Mouse (Mus musculus): ENCODE data around the gene Sh3rf3. TPM values are rescaled to one million over a fixed set of nuclear protein-coding genes. Genes with fewer than 3 reads are reported as not detected.

Gene Sh3rf3
- polyA plus RNA-seq, 1 experiment = 1.5 TPM

GRCm38 (mm10) chr10:59112755-59113154 is 299.6 kb downstream of the Sh3rf3 start:
- DNase-seq (ENCODE audit: low read depth in 1 of 2, low spot score in 2 of 2) = no peak

GRCm38 (mm10) chr10:59113386-59113785 is 300.2 kb downstream of the Sh3rf3 start:
- TF ChIP-seq POLR2A (IDR thresholded peaks at IDR 0.05; ENCODE audit: low read depth, low read length) (no peak), CTCF (IDR thresholded peaks at IDR 0.05; ENCODE audit: extremely low read depth, insufficient read depth, insufficient read length, insufficient replicate concordance) (no peak)
- no peaks in the 10 kb centered on the region for H3K4me1 ChIP-seq (ENCODE audit: control insufficient read depth, insufficient read depth, insufficient read length)
- no peak for DNase-seq (ENCODE audit: low read depth in 1 of 2, low spot score in 2 of 2)
- no peak overlapping the region for H3K4me3 ChIP-seq (ENCODE audit: extremely low read depth, insufficient read depth, insufficient read length)
- WGBS = 84% methylated on average over 9 of the region's 9 CpGs
- H3K27me3 ChIP-seq (ENCODE audit: control insufficient read depth, insufficient read depth, low read length) = no peaks in the 10 kb centered on the region
- no peak overlapping the region for H3K27ac ChIP-seq (ENCODE audit: insufficient read depth, low read length)
- no peaks in the 10 kb centered on the region for H3K36me3 ChIP-seq (ENCODE audit: control insufficient read depth, insufficient read depth, low read length)

More at GRCm38 (mm10) chr10:59112755-59113154, 299.6 kb downstream of the Sh3rf3 start:
- TF ChIP-seq POLR2A (IDR thresholded peaks at IDR 0.05; ENCODE audit: low read depth, low read length) (no peak), CTCF (IDR thresholded peaks at IDR 0.05; ENCODE audit: extremely low read depth, insufficient read depth, insufficient read length, insufficient replicate concordance) (no peak)
- Histone ChIP-seq H3K4me1 (ENCODE audit: control insufficient read depth, insufficient read depth, insufficient read length) (no peaks in the 10 kb centered on the region), H3K27me3 (ENCODE audit: control insufficient read depth, insufficient read depth, low read length) (no peaks in the 10 kb centered on the region), H3K36me3 (ENCODE audit: control insufficient read depth, insufficient read depth, low read length) (no peaks in the 10 kb centered on the region), H3K4me3 (ENCODE audit: extremely low read depth, insufficient read depth, insufficient read length) (no peak overlapping the region), H3K27ac (ENCODE audit: insufficient read depth, low read length) (no peak overlapping the region)
- WGBS = 19% methylated on average over 8 of the region's 8 CpGs

DNA sequence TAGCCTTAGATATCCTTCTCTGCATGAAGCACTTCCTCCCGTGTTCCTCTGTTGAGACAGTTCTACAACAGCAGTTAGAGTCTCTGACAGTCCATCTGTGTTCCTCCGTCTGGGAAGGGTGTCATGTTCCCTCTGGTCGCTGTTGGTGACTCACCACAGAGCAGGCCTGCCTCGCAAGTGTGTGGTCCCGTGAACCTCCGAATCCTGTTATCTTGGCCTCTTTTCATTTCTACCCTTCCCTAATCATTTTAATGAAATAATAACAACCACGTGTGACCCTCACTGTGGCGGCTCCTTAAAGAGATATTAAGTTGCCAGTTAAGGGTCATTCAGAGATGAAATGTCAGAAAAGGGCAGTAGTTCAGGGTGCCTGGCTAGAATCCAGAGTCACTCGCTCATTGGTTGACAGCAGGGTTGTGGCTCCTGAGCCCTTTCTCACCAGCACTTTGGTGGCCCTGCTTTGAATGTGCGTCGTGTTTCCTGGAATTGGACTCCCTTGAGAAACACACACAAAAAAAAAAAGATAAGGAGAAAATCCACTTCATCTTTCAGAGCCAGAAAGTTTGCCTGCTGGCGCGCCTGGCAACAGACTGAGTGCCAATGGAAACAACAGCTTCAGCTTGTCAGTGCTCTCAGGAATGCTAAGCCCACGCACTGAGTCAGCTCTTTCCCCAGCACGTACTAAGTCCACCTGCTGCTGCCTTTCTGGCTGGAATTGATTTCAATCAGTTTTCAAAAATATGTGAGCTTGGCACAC is 301.6 kb downstream of the Sh3rf3 start:
- no peak for TF ChIP-seq CTCF (IDR thresholded peaks at IDR 0.05; ENCODE audit: extremely low read depth, insufficient read depth, insufficient read length, insufficient replicate concordance)
- no peak for TF ChIP-seq POLR2A (IDR thresholded peaks at IDR 0.05; ENCODE audit: low read depth, low read length)
- H3K36me3 ChIP-seq (ENCODE audit: control insufficient read depth, insufficient read depth, low read length) = no peaks in the 10 kb centered on the region
- no peak overlapping the region for H3K27ac ChIP-seq (ENCODE audit: insufficient read depth, low read length)
- 82% methylated on average over 15 of the region's 15 CpGs for WGBS
- H3K4me3 ChIP-seq (ENCODE audit: extremely low read depth, insufficient read depth, insufficient read length) = no peak overlapping the region
- H3K27me3 ChIP-seq (ENCODE audit: control insufficient read depth, insufficient read depth, low read length) = no peaks in the 10 kb centered on the region
- DNase-seq (ENCODE audit: low read depth in 1 of 2, low spot score in 2 of 2) = no peak
- no peaks in the 10 kb centered on the region for H3K4me1 ChIP-seq (ENCODE audit: control insufficient read depth, insufficient read depth, insufficient read length)

DNA sequence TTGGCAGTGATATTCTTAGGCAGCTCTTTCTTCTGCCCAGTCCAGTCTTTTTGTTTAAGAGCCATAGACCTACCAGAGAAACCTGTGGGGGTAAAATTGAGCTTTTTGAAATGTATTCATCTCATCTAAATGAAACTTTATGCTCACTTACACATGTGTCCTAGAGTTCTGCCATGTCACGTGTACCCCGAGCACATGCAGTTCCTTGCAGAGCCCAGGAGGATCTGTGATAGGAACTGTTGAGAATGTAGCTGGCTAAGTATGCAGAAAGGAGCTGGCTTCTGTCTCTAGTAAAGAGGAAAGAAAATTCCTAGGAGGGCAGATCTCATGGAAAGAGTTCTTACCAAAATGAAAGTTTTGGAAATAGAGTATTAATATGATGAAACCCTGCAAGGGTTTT is 302.5 kb downstream of the Sh3rf3 start:
- Histone ChIP-seq H3K4me1 (ENCODE audit: control insufficient read depth, insufficient read depth, insufficient read length) (no peaks in the 10 kb centered on the region), H3K36me3 (ENCODE audit: control insufficient read depth, insufficient read depth, low read length) (no peaks in the 10 kb centered on the region), H3K27ac (ENCODE audit: insufficient read depth, low read length) (no peak overlapping the region), H3K27me3 (ENCODE audit: control insufficient read depth, insufficient read depth, low read length) (no peaks in the 10 kb centered on the region), H3K4me3 (ENCODE audit: extremely low read depth, insufficient read depth, insufficient read length) (no peak overlapping the region)
- TF ChIP-seq CTCF (IDR thresholded peaks at IDR 0.05; ENCODE audit: extremely low read depth, insufficient read depth, insufficient read length, insufficient replicate concordance) = no peak
- WGBS = 93% methylated on average over 2 of the region's 2 CpGs
- DNase-seq (ENCODE audit: low read depth in 1 of 2, low spot score in 2 of 2) = no peak

GRCm38 (mm10) chr10:59116331-59116730 is 303.2 kb downstream of the Sh3rf3 start:
- Histone ChIP-seq H3K27ac (ENCODE audit: insufficient read depth, low read length) (no peak overlapping the region), H3K27me3 (ENCODE audit: control insufficient read depth, insufficient read depth, low read length) (no peaks in the 10 kb centered on the region), H3K4me1 (ENCODE audit: control insufficient read depth, insufficient read depth, insufficient read length) (no peaks in the 10 kb centered on the region), H3K36me3 (ENCODE audit: control insufficient read depth, insufficient read depth, low read length) (no peaks in the 10 kb centered on the region), H3K4me3 (ENCODE audit: extremely low read depth, insufficient read depth, insufficient read length) (no peak overlapping the region)
- TF ChIP-seq POLR2A (IDR thresholded peaks at IDR 0.05; ENCODE audit: low read depth, low read length) = no peak
- no peak for TF ChIP-seq CTCF (IDR thresholded peaks at IDR 0.05; ENCODE audit: extremely low read depth, insufficient read depth, insufficient read length, insufficient replicate concordance)
- 62% methylated on average over 9 of the region's 9 CpGs for WGBS
- DNase-seq (ENCODE audit: low read depth in 1 of 2, low spot score in 2 of 2) = no peak

DNA sequence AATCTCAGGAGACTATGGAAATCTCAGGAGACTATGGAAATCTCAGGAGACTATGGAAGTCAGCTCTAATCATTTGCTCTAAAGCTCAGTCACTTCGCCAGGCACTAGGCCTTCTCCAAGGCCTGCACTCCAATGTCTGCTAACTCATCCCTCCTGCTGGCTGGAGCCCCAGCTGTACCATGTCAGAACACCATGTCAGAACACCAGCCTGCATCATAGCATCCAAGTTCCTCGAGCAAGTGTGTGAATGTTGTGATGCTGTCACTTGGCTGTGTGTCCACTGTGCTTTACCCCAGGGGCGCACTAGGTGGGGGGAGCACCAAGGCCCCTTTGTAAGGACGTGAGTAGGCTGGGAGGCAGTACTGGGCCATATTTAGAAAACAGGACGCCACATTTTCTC is 304.4 kb downstream of the Sh3rf3 start:
- Histone ChIP-seq H3K4me1 (ENCODE audit: control insufficient read depth, insufficient read depth, insufficient read length) (no peaks in the 10 kb centered on the region), H3K27ac (ENCODE audit: insufficient read depth, low read length) (no peak overlapping the region), H3K36me3 (ENCODE audit: control insufficient read depth, insufficient read depth, low read length) (no peaks in the 10 kb centered on the region), H3K27me3 (ENCODE audit: control insufficient read depth, insufficient read depth, low read length) (no peaks in the 10 kb centered on the region), H3K4me3 (ENCODE audit: extremely low read depth, insufficient read depth, insufficient read length) (no peak overlapping the region)
- WGBS = 80% methylated on average over 5 of the region's 5 CpGs
- no peak for DNase-seq (ENCODE audit: low read depth in 1 of 2, low spot score in 2 of 2)
- no peak for TF ChIP-seq POLR2A (IDR thresholded peaks at IDR 0.05; ENCODE audit: low read depth, low read length)
- TF ChIP-seq CTCF (IDR thresholded peaks at IDR 0.05; ENCODE audit: extremely low read depth, insufficient read depth, insufficient read length, insufficient replicate concordance) = no peak

DNA sequence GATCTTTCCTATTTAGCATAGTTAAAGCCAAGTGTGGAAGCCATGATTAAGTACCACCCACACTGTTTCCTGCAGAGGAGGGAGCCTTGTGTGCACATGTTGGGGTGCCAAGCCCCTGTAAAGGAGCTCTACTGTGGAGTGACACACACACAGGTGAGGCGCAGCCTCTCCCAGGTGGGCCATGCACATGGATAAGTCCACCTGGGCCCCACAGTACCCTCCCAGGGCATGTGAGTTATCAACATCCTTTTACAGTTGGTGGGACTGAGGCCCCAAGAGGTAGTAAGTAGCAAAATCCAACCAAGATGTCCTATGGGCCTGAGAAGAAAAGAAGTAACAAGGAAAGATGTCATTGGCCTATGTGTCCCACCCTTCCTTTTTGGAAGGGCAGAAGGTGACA is 305.8 kb downstream of the Sh3rf3 start:
- TF ChIP-seq CTCF (IDR thresholded peaks at IDR 0.05; ENCODE audit: extremely low read depth, insufficient read depth, insufficient read length, insufficient replicate concordance) (no peak), POLR2A (IDR thresholded peaks at IDR 0.05; ENCODE audit: low read depth, low read length) (no peak)
- no peak overlapping the region for H3K27ac ChIP-seq (ENCODE audit: insufficient read depth, low read length)
- 100% methylated on average over 1 of the region's 1 CpGs for WGBS
- H3K36me3 ChIP-seq (ENCODE audit: control insufficient read depth, insufficient read depth, low read length) = no peaks in the 10 kb centered on the region
- H3K4me3 ChIP-seq (ENCODE audit: extremely low read depth, insufficient read depth, insufficient read length) = no peak overlapping the region
- no peaks in the 10 kb centered on the region for H3K4me1 ChIP-seq (ENCODE audit: control insufficient read depth, insufficient read depth, insufficient read length)
- no peaks in the 10 kb centered on the region for H3K27me3 ChIP-seq (ENCODE audit: control insufficient read depth, insufficient read depth, low read length)
- DNase-seq (ENCODE audit: low read depth in 1 of 2, low spot score in 2 of 2) = no peak

Data from spleen, adult 2 months (tissue).